Mouse (Mus musculus): ENCODE data around the gene Retsat. TPM values are rescaled to one million over a fixed set of nuclear protein-coding genes. Genes with fewer than 3 reads are reported as not detected.

Retsat gene
- polyA plus RNA-seq, 1 experiment, result 17.1 TPM

DNA sequence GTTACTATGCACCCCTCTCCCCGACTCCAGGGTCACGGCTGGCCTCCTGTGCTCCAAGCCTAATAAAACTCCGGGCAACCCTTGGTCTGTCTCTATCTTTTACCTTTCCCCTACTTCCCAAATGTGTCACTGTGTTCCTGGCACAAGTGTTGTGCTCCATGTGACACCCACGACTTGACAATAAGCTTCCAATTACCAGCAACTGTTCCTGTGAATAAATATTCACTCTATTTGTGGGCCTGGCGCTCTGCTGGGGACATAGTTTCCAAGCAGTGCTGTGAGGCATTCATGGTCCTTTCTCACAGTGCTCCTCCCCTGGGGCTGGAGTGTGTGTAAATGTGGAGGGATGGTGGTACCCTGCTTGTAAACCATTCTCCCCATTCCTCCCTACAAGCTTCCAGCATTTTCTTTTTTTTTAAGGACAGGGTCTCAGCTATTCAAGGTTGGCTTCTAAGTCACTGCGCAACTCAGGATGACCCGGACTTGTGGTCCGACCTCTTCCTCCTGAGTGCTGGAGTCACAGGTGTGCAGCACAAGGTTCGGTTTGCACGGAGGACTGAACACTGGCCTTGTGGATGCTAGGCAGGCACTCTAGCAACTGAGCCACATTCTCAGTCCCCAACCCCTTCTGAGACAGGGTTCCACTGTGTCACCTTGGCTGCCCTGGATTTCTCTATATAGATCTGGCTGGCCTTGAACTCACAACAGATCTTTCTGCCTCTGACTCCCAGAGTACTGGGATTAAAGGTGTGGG, 27.5 kb upstream of the Retsat start:
- peaks cover 1% of the 10 kb centered on the region; the same call in 1 of the 2 replicates for H3K4me1 ChIP-seq (replicated peaks; ENCODE audit: control insufficient read depth, insufficient read depth, low read length)
- no peak overlapping the region for H3K27ac ChIP-seq (ENCODE audit: control insufficient read depth, insufficient read depth, low read length)
- no peak for TF ChIP-seq CTCF (IDR thresholded peaks at IDR 0.05; ENCODE audit: borderline replicate concordance, control insufficient read depth, extremely low read depth, insufficient read depth, low read length, poor library complexity)
- no peak for TF ChIP-seq POLR2A (IDR thresholded peaks at IDR 0.05; ENCODE audit: control insufficient read depth, extremely low read depth, insufficient read depth, low read length, poor library complexity)
- no peaks in the 10 kb centered on the region for H3K27me3 ChIP-seq (ENCODE audit: control insufficient read depth, insufficient read depth, low read length)
- WGBS, result 95% methylated on average over 10 of the region's 10 CpGs
- no peak for DNase-seq
- H3K36me3 ChIP-seq (ENCODE audit: control insufficient read depth, insufficient read depth, low read length), result peaks cover 6% of the 10 kb centered on the region; the same call in 1 of the 2 replicates
- H3K4me3 ChIP-seq (ENCODE audit: control insufficient read depth, insufficient read depth, low read length), result no peak overlapping the region

GRCm38 (mm10) chr6:72571826-72572225, 26.4 kb upstream of the Retsat start:
- Histone ChIP-seq H3K4me3 (ENCODE audit: control insufficient read depth, insufficient read depth, low read length) (no peak overlapping the region), H3K27ac (ENCODE audit: control insufficient read depth, insufficient read depth, low read length) (no peak overlapping the region), H3K4me1 (replicated peaks; ENCODE audit: control insufficient read depth, insufficient read depth, low read length) (no peaks in the 10 kb centered on the region), H3K27me3 (ENCODE audit: control insufficient read depth, insufficient read depth, low read length) (no peaks in the 10 kb centered on the region), H3K36me3 (ENCODE audit: control insufficient read depth, insufficient read depth, low read length) (peaks cover 6% of the 10 kb centered on the region; the same call in 1 of the 2 replicates)
- TF ChIP-seq POLR2A (IDR thresholded peaks at IDR 0.05; ENCODE audit: control insufficient read depth, extremely low read depth, insufficient read depth, low read length, poor library complexity), result no peak
- TF ChIP-seq CTCF (IDR thresholded peaks at IDR 0.05; ENCODE audit: borderline replicate concordance, control insufficient read depth, extremely low read depth, insufficient read depth, low read length, poor library complexity), result no peak
- 97% methylated on average over 3 of the region's 3 CpGs for WGBS
- DNase-seq, result no peak

GRCm38 (mm10) chr6:72576041-72576440, 22.2 kb upstream of the Retsat start:
- TF ChIP-seq POLR2A (IDR thresholded peaks at IDR 0.05; ENCODE audit: control insufficient read depth, extremely low read depth, insufficient read depth, low read length, poor library complexity), result no peak
- no peak for TF ChIP-seq CTCF (IDR thresholded peaks at IDR 0.05; ENCODE audit: borderline replicate concordance, control insufficient read depth, extremely low read depth, insufficient read depth, low read length, poor library complexity)
- H3K4me3 ChIP-seq (ENCODE audit: control insufficient read depth, insufficient read depth, low read length), result no peak overlapping the region
- H3K36me3 ChIP-seq (ENCODE audit: control insufficient read depth, insufficient read depth, low read length), result peaks cover 6% of the 10 kb centered on the region
- no peaks in the 10 kb centered on the region for H3K4me1 ChIP-seq (replicated peaks; ENCODE audit: control insufficient read depth, insufficient read depth, low read length)
- no peak overlapping the region for H3K27ac ChIP-seq (ENCODE audit: control insufficient read depth, insufficient read depth, low read length)
- 99% methylated on average over 3 of the region's 3 CpGs for WGBS
- no peaks in the 10 kb centered on the region for H3K27me3 ChIP-seq (ENCODE audit: control insufficient read depth, insufficient read depth, low read length)
- no peak for DNase-seq

DNA sequence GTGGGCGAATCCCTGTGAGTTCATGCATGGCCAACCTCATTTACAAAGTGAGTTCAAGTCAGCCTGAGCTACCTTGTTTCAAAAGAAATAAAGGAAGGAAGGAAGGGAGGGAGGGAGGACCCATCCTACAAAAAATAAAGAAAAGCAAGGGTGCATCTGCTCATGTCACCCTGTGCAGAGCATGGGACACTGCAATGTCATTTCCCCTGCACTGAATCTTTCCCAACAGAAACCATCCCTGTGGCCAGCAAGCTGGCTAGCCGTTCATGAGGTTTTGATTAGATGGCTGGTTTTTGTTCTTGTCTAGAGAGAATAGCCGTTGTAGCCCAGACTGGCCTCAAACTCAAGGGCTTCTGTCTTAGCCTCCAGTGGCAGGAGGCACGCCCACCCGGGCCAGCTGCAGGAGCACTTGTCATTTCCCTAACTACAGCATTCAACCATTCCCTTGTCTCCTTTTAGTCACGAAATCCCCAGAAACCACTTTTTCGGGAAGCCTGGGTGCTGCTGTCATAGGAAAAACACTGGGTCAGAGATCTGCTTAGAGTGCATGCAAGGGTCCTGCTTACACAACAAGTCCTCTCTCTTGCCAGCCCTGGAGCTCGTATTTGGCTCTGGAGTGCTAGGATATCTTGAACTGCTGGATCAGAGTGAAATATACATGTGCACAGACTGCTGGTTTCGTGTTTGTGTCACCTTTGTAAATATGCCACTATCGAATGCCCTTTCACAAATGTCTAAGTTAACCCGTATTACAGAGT, 16.5 kb upstream of the Retsat start:
- Histone ChIP-seq H3K4me1 (replicated peaks; ENCODE audit: control insufficient read depth, insufficient read depth, low read length) (no peaks in the 10 kb centered on the region), H3K27ac (ENCODE audit: control insufficient read depth, insufficient read depth, low read length) (no peak overlapping the region), H3K27me3 (ENCODE audit: control insufficient read depth, insufficient read depth, low read length) (no peaks in the 10 kb centered on the region), H3K4me3 (ENCODE audit: control insufficient read depth, insufficient read depth, low read length) (no peak overlapping the region), H3K36me3 (ENCODE audit: control insufficient read depth, insufficient read depth, low read length) (peaks cover 6% of the 10 kb centered on the region)
- TF ChIP-seq CTCF (IDR thresholded peaks at IDR 0.05; ENCODE audit: borderline replicate concordance, control insufficient read depth, extremely low read depth, insufficient read depth, low read length, poor library complexity) (no peak), POLR2A (IDR thresholded peaks at IDR 0.05; ENCODE audit: control insufficient read depth, extremely low read depth, insufficient read depth, low read length, poor library complexity) (no peak)
- 75% methylated on average over 11 of the region's 11 CpGs for WGBS
- DNase-seq, result no peak

DNA sequence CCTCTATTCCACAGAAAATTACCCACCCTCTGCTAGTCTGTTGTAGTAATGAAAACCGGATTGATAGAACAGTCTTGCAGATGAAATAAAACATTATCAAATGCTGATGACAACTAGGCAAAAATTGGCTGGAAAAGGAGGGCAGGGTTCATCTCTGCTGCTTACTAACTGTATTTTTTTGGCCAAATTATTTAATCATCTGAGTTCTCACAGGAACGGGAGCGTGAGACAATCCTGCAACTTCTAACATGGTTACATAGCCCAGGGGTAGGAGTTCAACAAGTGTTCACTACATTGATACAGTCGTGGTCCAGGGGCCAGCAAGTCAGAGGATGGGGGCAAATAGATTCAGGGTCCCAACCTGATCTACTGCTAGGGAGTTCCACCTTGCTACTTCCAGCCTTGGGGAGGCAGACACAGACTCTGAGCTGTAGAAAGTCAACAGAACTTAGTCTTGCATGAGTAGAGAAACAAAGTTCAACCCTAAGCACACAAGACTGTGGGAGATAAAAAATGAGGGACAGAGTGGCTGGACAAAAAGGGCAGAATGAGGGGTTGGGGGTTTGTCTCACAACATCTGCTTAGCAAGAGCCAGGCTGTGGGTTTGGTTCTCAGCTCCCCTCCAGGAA, 14.9 kb upstream of the Retsat start:
- H3K27me3 ChIP-seq (ENCODE audit: control insufficient read depth, insufficient read depth, low read length), result no peaks in the 10 kb centered on the region
- DNase-seq, result no peak
- no peak overlapping the region for H3K27ac ChIP-seq (ENCODE audit: control insufficient read depth, insufficient read depth, low read length)
- H3K36me3 ChIP-seq (ENCODE audit: control insufficient read depth, insufficient read depth, low read length), result peaks cover 6% of the 10 kb centered on the region
- TF ChIP-seq CTCF (IDR thresholded peaks at IDR 0.05; ENCODE audit: borderline replicate concordance, control insufficient read depth, extremely low read depth, insufficient read depth, low read length, poor library complexity) (no peak), POLR2A (IDR thresholded peaks at IDR 0.05; ENCODE audit: control insufficient read depth, extremely low read depth, insufficient read depth, low read length, poor library complexity) (no peak)
- H3K4me1 ChIP-seq (replicated peaks; ENCODE audit: control insufficient read depth, insufficient read depth, low read length), result no peaks in the 10 kb centered on the region
- 94% methylated on average over 4 of the region's 4 CpGs for WGBS
- no peak overlapping the region for H3K4me3 ChIP-seq (ENCODE audit: control insufficient read depth, insufficient read depth, low read length)

- no peak for TF ChIP-seq CTCF (IDR thresholded peaks at IDR 0.05; ENCODE audit: borderline replicate concordance, control insufficient read depth, extremely low read depth, insufficient read depth, low read length, poor library complexity)
- no peak for TF ChIP-seq POLR2A (IDR thresholded peaks at IDR 0.05; ENCODE audit: control insufficient read depth, extremely low read depth, insufficient read depth, low read length, poor library complexity)
- DNase-seq, result no peak
- WGBS, result 94% methylated on average over 11 of the region's 11 CpGs
- no peaks in the 10 kb centered on the region for H3K4me1 ChIP-seq (replicated peaks; ENCODE audit: control insufficient read depth, insufficient read depth, low read length)
- peaks cover 6% of the 10 kb centered on the region for H3K36me3 ChIP-seq (ENCODE audit: control insufficient read depth, insufficient read depth, low read length)
- H3K27ac ChIP-seq (ENCODE audit: control insufficient read depth, insufficient read depth, low read length), result no peak overlapping the region
- H3K4me3 ChIP-seq (ENCODE audit: control insufficient read depth, insufficient read depth, low read length), result no peak overlapping the region
- H3K27me3 ChIP-seq (ENCODE audit: control insufficient read depth, insufficient read depth, low read length), result no peaks in the 10 kb centered on the region
These were observed 14.1 kb upstream of the Retsat start for GRCm38 (mm10) chr6:72584154-72584553.

All from thymus, adult 2 months (tissue).